Mouse (Mus musculus): Measurements from ENCODE around the gene Mark2.

GRCm38 (mm10) chr19:7337781-7338342, 3.8 kb downstream of the Mark2 start:
- no peak for TF ChIP-seq POLR2A (IDR thresholded peaks at IDR 0.05; ENCODE audit: insufficient read depth, low read depth, low read length)
- no peak for TF ChIP-seq CTCF (IDR thresholded peaks at IDR 0.05; ENCODE audit: insufficient read depth, low read depth, low read length)

All from olfactory bulb, adult 2 months (tissue).